In the genomic region with DNA sequence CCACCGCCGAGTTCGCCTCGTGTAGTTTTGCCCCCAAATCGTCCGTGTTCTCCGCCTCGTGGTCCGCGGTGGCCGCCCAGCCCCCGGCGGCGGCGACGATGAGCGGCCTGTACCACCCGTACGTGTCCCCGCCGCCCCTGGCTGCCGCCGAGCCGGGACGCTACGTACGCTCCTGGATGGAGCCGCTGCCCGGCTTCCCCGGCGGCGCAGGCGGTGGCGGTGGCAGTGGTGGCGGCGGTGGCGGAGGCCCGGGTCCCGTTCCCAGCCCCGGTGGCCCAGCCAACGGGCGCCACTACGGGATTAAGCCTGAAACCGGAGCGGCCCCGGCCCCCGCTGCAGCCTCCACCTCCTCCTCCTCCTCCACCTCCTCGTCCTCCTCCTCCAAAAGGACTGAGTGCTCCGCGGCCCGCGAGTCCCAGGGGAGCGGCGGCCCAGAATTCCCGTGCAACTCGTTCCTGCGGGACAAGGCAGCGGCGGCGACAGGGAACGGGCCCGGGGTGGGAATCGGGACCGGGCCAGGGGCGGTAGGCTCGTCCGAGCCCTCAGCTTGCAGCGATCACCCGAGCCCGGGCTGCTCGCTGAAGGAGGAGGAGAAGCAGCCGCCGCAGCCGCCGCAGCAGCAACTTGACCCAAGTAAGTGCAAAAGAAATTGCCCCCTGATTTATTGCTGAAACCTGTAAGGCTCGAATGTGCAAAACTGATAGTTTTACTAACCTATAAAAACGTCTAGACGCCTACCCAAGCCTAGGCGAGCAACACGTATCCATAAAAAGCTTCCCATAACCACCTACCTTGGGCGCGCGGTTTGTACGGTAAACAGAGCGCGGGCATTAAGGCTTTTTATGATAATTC, we compare ENCODE assay signal across 9 mouse cellular contexts. TPM values are rescaled to one million over a fixed set of nuclear protein-coding genes. Genes with fewer than 3 reads are reported as not detected.
DNase-seq lines count a peak whose midpoint lies in the region; ATAC-seq and TF ChIP-seq lines count a peak whose summit lies in the region.
"Had no signal": no experiment of that assay in that cellular context is flagged by ENCODE, and none has a peak within 500 bp of the region (broad histone marks: within the 10 kb centered on the region; RNA-seq: fewer than 3 reads in every experiment).

No protein-coding gene starts in this region.

- peak overlapping the region; percentile 53 for H3K4me3 ChIP-seq in testis, adult 2 months (ENCODE audit: control insufficient read depth, low read depth, low read length)
- H3K4me3 ChIP-seq in forebrain, embryonic 13.5 days: peak overlapping the region; percentile 33
- H3K4me3 ChIP-seq in kidney, embryonic 15.5 days (replicated peaks): peak overlapping the region; percentile 70
- H3K4me3 ChIP-seq in thymus, adult 2 months (ENCODE audit: control insufficient read depth, insufficient read depth, low read length): no peak overlapping the region
- H3K4me3 ChIP-seq: myocyte had no signal

- no peak overlapping the region for H3K9ac ChIP-seq in forebrain, embryonic 13.5 days
- peak overlapping the region; percentile 94 for H3K9ac ChIP-seq in kidney, embryonic 15.5 days

- TF ChIP-seq CTCF in testis, adult 2 months (IDR thresholded peaks at IDR 0.05; ENCODE audit: control insufficient read depth, insufficient read depth, insufficient replicate concordance, low read depth, low read length): no peak
- no peak for TF ChIP-seq CTCF in thymus, adult 2 months (IDR thresholded peaks at IDR 0.05; ENCODE audit: borderline replicate concordance, control insufficient read depth, extremely low read depth, insufficient read depth, low read length, poor library complexity)

- peak overlapping the region; percentile 56 for H3K4me2 ChIP-seq in forebrain, embryonic 13.5 days
- peak overlapping the region; percentile 80 for H3K4me2 ChIP-seq in kidney, embryonic 15.5 days

- no peak for DNase-seq in testis, postnatal 14 days (ENCODE audit: low spot score)
- DNase-seq in neural tube, embryonic 10.5 days (ENCODE audit: extremely low spot score, low spot score): peak; percentile 86
- DNase-seq in right cerebral cortex, adult 2 months (ENCODE audit: low spot score in 2 of 2): no peak
- no peak for DNase-seq in thymus, adult 2 months

- H3K4me1 ChIP-seq in testis, adult 2 months (ENCODE audit: control insufficient read depth, insufficient read depth, low read length): peaks cover 19% of the 10 kb centered on the region
- H3K4me1 ChIP-seq in forebrain, embryonic 13.5 days: peaks cover 12% of the 10 kb centered on the region
- peaks cover 65% of the 10 kb centered on the region for H3K4me1 ChIP-seq in kidney, embryonic 15.5 days
- H3K4me1 ChIP-seq in thymus, adult 2 months (replicated peaks; ENCODE audit: control insufficient read depth, insufficient read depth, low read length): no peaks in the 10 kb centered on the region; the same call in 1 of the 2 replicates

- peak; percentile 62; the same call in 1 of the 2 replicates for ATAC-seq in forebrain, embryonic 13.5 days
- peak; percentile 20 for ATAC-seq in kidney, embryonic 15.5 days (replicated peaks; ENCODE audit: low FRiP score)
- ATAC-seq in megakaryocyte-erythroid progenitor cell, adult 5-6 weeks (replicated peaks; ENCODE audit: low FRiP score, low TSS enrichment, poor library complexity, severe bottlenecking): no peak

- H3K27me3 ChIP-seq in testis, adult 2 months (ENCODE audit: control insufficient read depth, insufficient read depth, low read length): peaks cover 3% of the 10 kb centered on the region
- peaks cover 99% of the 10 kb centered on the region for H3K27me3 ChIP-seq in forebrain, embryonic 13.5 days
- 0 out of 2 replicates have a peak, but pooled peaks cover 14% of the 10 kb centered on the region for H3K27me3 ChIP-seq in kidney, embryonic 15.5 days
- peaks cover 23% of the 10 kb centered on the region for H3K27me3 ChIP-seq in thymus, adult 2 months (ENCODE audit: control insufficient read depth, insufficient read depth, low read length)

- H3K36me3 ChIP-seq in testis, adult 2 months (ENCODE audit: control insufficient read depth, insufficient read depth, low read length): no peaks in the 10 kb centered on the region
- no peaks in the 10 kb centered on the region for H3K36me3 ChIP-seq in forebrain, embryonic 13.5 days (ENCODE audit: poor library complexity, severe bottlenecking)
- no peaks in the 10 kb centered on the region for H3K36me3 ChIP-seq in kidney, embryonic 15.5 days
- no peaks in the 10 kb centered on the region for H3K36me3 ChIP-seq in thymus, adult 2 months (ENCODE audit: control insufficient read depth, insufficient read depth, low read length)

- no peak for TF ChIP-seq POLR2A in testis, adult 2 months (IDR thresholded peaks at IDR 0.05; ENCODE audit: control insufficient read depth, low read depth, low read length)
- no peak for TF ChIP-seq POLR2A in thymus, adult 2 months (IDR thresholded peaks at IDR 0.05; ENCODE audit: control insufficient read depth, extremely low read depth, insufficient read depth, low read length, poor library complexity)

- H3K27ac ChIP-seq in testis, adult 2 months (ENCODE audit: control insufficient read depth, insufficient read depth, low read depth, low read length): peak overlapping the region; percentile 45
- H3K27ac ChIP-seq in forebrain, embryonic 13.5 days: no peak overlapping the region
- H3K27ac ChIP-seq in kidney, embryonic 15.5 days: peak overlapping the region; percentile 96
- no peak overlapping the region for H3K27ac ChIP-seq in thymus, adult 2 months (ENCODE audit: control insufficient read depth, insufficient read depth, low read length)

- H3K9me3 ChIP-seq in forebrain, embryonic 13.5 days (replicated peaks): no peaks in the 10 kb centered on the region
- no peaks in the 10 kb centered on the region for H3K9me3 ChIP-seq in kidney, embryonic 15.5 days (replicated peaks)

- under 1% methylated on average over 81 of the region's 86 CpGs for WGBS in forebrain, embryonic 13.5 days
- under 1% methylated on average over 78 of the region's 86 CpGs for WGBS in kidney, embryonic 15.5 days
- 5% methylated on average over 86 of the region's 86 CpGs for WGBS in thymus, adult 2 months

RNA-seq across cellular contexts. Expression of gene Hoxd9, which starts 0.9 kb away (rescaled TPM):
- polyA plus RNA-seq in testis, adult 2 months (2012; rRNA removed): 1.8 and 2.0 TPM in 2 replicates
- not detected in 2 replicates for polyA plus RNA-seq in forebrain, embryonic 13.5 days (2015; fragmentation: Nextera tagmentation; extraction: Ambion mirVana)
- polyA plus RNA-seq in kidney, embryonic 15.5 days (2015; fragmentation: Nextera tagmentation; extraction: Ambion mirVana): 38.1 and 40.7 TPM in 2 replicates
- 0.31 and 0.41 TPM in 2 replicates for polyA plus RNA-seq in thymus, adult 2 months (2012; rRNA removed)
- not detected in 2 replicates for total RNA-seq in megakaryocyte-erythroid progenitor cell, adult 5-6 weeks (2014; fragmentation: Nextera tagmentation)
- not detected in 2 replicates for total RNA-seq in megakaryocyte-erythroid progenitor cell, adult 5-6 weeks (2017)
- polyA plus RNA-seq: myocyte had no signal

RNA-seq across cellular contexts. Expression of gene Hoxd8, which starts 6.0 kb away (rescaled TPM):
- polyA plus RNA-seq in testis, adult 2 months (2012; rRNA removed): 23.1 and 23.6 TPM in 2 replicates
- polyA plus RNA-seq in forebrain, embryonic 13.5 days (2015; fragmentation: Nextera tagmentation; extraction: Ambion mirVana): not detected in 2 replicates
- 36.4 and 40.8 TPM in 2 replicates for polyA plus RNA-seq in kidney, embryonic 15.5 days (2015; fragmentation: Nextera tagmentation; extraction: Ambion mirVana)
- polyA plus RNA-seq in thymus, adult 2 months (2012; rRNA removed): 1.1 and 1.2 TPM in 2 replicates
- not detected in 2 replicates for total RNA-seq in megakaryocyte-erythroid progenitor cell, adult 5-6 weeks (2014; fragmentation: Nextera tagmentation)
- not detected in 2 replicates for total RNA-seq in megakaryocyte-erythroid progenitor cell, adult 5-6 weeks (2017)
- polyA plus RNA-seq: myocyte had no signal

RNA-seq across cellular contexts. Expression of gene Hoxd10, which starts 6.7 kb away (rescaled TPM):
- 0.73 and 0.81 TPM in 2 replicates for polyA plus RNA-seq in testis, adult 2 months (2012; rRNA removed)
- polyA plus RNA-seq in forebrain, embryonic 13.5 days (2015; fragmentation: Nextera tagmentation; extraction: Ambion mirVana): not detected in 2 replicates
- polyA plus RNA-seq in kidney, embryonic 15.5 days (2015; fragmentation: Nextera tagmentation; extraction: Ambion mirVana): 33.6 and 36.6 TPM in 2 replicates
- polyA plus RNA-seq in thymus, adult 2 months (2012; rRNA removed): not detected in 2 replicates
- not detected in 2 replicates for total RNA-seq in megakaryocyte-erythroid progenitor cell, adult 5-6 weeks (2014; fragmentation: Nextera tagmentation)
- total RNA-seq in megakaryocyte-erythroid progenitor cell, adult 5-6 weeks (2017): 0.65 TPM in 1 of 2 replicates, not detected in the other
- polyA plus RNA-seq: myocyte had no signal

RNA-seq across cellular contexts. Expression of gene Hoxd3, which starts 13.3 kb away (rescaled TPM):
- polyA plus RNA-seq in testis, adult 2 months (2012; rRNA removed): 0.48 and 1.4 TPM in 2 replicates
- not detected in 2 replicates for polyA plus RNA-seq in forebrain, embryonic 13.5 days (2015; fragmentation: Nextera tagmentation; extraction: Ambion mirVana)
- 15.2 and 15.9 TPM in 2 replicates for polyA plus RNA-seq in kidney, embryonic 15.5 days (2015; fragmentation: Nextera tagmentation; extraction: Ambion mirVana)
- 0.54 and 0.59 TPM in 2 replicates for polyA plus RNA-seq in thymus, adult 2 months (2012; rRNA removed)
- not detected in 2 replicates for total RNA-seq in megakaryocyte-erythroid progenitor cell, adult 5-6 weeks (2014; fragmentation: Nextera tagmentation)
- total RNA-seq in megakaryocyte-erythroid progenitor cell, adult 5-6 weeks (2017): not detected in 2 replicates
- polyA plus RNA-seq: myocyte had no signal

RNA-seq across cellular contexts. Expression of gene Hoxd4, which starts 13.3 kb away (rescaled TPM):
- polyA plus RNA-seq in testis, adult 2 months (2012; rRNA removed): 3.3 and 5.3 TPM in 2 replicates
- polyA plus RNA-seq in forebrain, embryonic 13.5 days (2015; fragmentation: Nextera tagmentation; extraction: Ambion mirVana): not detected in 2 replicates
- polyA plus RNA-seq in kidney, embryonic 15.5 days (2015; fragmentation: Nextera tagmentation; extraction: Ambion mirVana): 5.6 and 5.8 TPM in 2 replicates
- 2.1 and 2.3 TPM in 2 replicates for polyA plus RNA-seq in thymus, adult 2 months (2012; rRNA removed)
- not detected in 2 replicates for total RNA-seq in megakaryocyte-erythroid progenitor cell, adult 5-6 weeks (2014; fragmentation: Nextera tagmentation)
- total RNA-seq in megakaryocyte-erythroid progenitor cell, adult 5-6 weeks (2017): not detected in 2 replicates
- polyA plus RNA-seq: myocyte had no signal

Comparison
In these comparisons a context has a peak if more than half of its experiments do, and no peak if none do; other contexts are left out.
1. H3K27ac ChIP-seq: peak in testis, adult 2 months (single experiment) and kidney, embryonic 15.5 days (single experiment); none in forebrain, embryonic 13.5 days (single experiment) and thymus, adult 2 months (single experiment).
2. RNA of gene Hoxd9, which starts 0.9 kb away (polyA plus RNA-seq): 38.1 to 40.7 TPM in kidney, embryonic 15.5 days; 1.8 to 2.0 TPM in testis, adult 2 months, 0.31 to 0.41 TPM in thymus, adult 2 months and not detected in forebrain, embryonic 13.5 days; every median in the first group is over 10 times any median in the second.
3. RNA of gene Hoxd8, which starts 6.0 kb away (polyA plus RNA-seq): 36.4 to 40.8 TPM in kidney, embryonic 15.5 days and 23.1 to 23.6 TPM in testis, adult 2 months; 1.1 to 1.2 TPM in thymus, adult 2 months and not detected in forebrain, embryonic 13.5 days; every median in the first group is over 10 times any median in the second.
4. RNA of gene Hoxd10, which starts 6.7 kb away (polyA plus RNA-seq): 33.6 to 36.6 TPM in kidney, embryonic 15.5 days; 0.73 to 0.81 TPM in testis, adult 2 months, not detected in forebrain, embryonic 13.5 days and not detected in thymus, adult 2 months; every median in the first group is over 10 times any median in the second.